Mouse (Mus musculus) G1E-ER4 (cell line): ENCODE measurements around the gene Cbfa2t2. TPM values are rescaled to one million over a fixed set of nuclear protein-coding genes. Genes with fewer than 3 reads are reported as not detected.

ENCODE experiments used
- GATA1 ChIP-seq: IDR thresholded peaks from one replicate; pipeline ENCODE4 v1.8.0; 2012; ENCODE audit warnings: low read length, inconsistent platforms
- polyA plus RNA-seq: library from polyadenylated mRNA; stranded (reverse); fragments of >175 nt; gene quantifications from 2 replicates; pipeline ENCODE4 v1.2.3, GENCODE M21; 2012

Cbfa2t2 gene
- polyA plus RNA-seq, 1 experiment: 8.8 TPM

DNA sequence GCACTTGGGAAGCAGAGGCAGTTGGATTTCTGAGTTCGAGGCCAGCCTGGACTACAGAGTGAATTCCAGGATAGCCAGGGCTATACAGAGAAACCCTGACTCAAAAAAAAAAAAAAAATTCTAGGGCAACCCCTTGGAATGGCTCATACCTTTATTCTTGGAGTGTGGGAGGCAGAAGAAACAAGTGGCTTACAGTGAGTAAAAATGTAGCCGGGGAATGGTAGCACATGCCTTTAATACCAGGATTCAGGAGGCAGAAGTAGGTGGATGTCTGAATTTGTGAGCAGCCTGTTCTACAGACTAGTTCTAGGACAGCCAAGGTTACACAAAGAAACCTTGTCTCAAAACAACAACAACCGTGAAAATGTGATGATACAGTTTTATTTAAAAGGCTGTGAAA lies 64.5 kb downstream of the Cbfa2t2 start:
- no peak for TF ChIP-seq GATA1

- TF ChIP-seq GATA1: no peak
Measured at GRCm38 (mm10) chr2:154507076-154507475, 70.8 kb downstream of the Cbfa2t2 start.

GRCm38 (mm10) chr2:154507566-154508283 lies 71.4 kb downstream of the Cbfa2t2 start:
- no peak for TF ChIP-seq GATA1

DNA sequence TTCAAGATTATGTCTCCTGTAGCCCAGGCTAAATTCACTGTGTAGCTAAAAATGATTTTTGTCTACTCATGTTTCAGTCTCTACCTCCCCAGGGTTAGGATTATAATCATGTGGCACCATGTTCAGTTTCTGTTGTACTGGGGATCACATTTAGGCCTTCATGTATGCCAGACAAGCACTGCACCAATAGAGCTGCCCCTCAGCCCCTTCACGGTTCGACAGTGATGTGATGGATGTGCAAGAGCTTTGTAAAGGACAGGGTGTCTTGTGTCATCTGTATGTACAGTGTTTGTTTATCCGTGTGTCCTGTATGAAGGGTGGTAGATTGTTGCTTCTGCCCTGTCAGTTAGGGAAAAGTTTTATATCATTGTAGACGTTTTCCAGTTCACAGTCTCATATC lies 72.2 kb downstream of the Cbfa2t2 start:
- no peak for TF ChIP-seq GATA1

GRCm38 (mm10) chr2:154510141-154510540 lies 73.9 kb downstream of the Cbfa2t2 start:
- TF ChIP-seq GATA1: no peak

GRCm38 (mm10) chr2:154516944-154517343 lies 80.7 kb downstream of the Cbfa2t2 start:
- TF ChIP-seq GATA1: no peak

- no peak for TF ChIP-seq GATA1
Measured at GRCm38 (mm10) chr2:154517424-154517823, 81.1 kb downstream of the Cbfa2t2 start.

GRCm38 (mm10) chr2:154521449-154521848 lies 85.2 kb downstream of the Cbfa2t2 start:
- TF ChIP-seq GATA1: no peak

DNA sequence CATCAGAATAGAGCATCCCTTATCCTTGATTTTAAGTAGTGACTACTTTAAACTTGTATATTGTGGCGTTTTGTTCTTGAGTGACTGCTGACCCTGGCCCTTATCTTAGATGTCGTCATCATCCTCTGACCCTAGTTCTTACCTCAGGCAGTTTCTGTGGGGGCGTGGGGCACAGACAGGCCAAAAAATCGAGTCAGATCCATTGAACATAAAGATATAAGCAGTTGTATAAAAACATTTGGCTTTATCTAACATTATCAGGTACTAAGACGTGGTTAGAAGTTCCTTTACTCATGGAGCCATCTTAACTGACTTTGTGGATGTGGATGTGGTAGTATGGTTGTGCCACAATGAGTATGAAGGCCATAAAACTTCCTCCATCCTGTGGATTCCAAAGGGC lies 86.1 kb downstream of the Cbfa2t2 start:
- no peak for TF ChIP-seq GATA1

DNA sequence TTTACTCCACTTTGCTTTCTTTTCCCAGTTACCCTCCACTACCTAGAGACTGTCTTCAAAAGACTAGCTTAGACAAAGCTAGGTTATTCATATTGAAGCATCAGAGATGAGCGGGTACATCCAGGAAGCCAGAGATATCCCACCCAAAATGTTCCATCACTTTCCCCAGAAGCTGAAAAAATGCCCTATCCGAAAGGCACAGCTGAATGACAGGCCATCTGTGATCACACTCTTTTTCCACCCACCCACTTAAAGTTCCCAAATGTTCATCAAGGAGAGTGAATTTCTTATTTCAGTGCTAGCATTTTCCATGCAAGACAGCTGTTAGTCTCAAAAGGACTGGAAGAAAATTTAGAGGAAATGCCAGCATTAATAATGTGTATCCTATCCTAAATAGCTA lies 89.0 kb downstream of the Cbfa2t2 start:
- no peak for TF ChIP-seq GATA1

DNA sequence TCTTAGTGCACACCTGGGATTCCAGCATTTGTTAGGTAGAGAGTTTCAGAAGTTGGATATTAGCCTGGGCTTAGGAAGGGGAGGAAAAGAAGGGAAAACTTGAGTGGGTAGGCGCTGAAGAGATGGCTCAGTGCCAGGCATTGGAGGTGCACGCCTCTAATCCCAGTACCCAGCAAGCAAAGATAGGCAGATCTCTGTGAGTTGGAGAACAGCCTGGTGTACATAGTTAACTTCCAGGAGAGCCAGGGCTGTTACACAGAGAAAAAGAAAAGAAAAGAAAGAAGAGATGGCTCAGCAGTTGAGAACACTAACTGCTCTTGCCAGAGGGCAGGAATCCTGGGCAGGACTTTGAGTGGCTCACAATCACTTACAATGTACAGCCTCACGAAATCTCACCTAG lies 90.2 kb downstream of the Cbfa2t2 start:
- TF ChIP-seq GATA1: no peak

DNA sequence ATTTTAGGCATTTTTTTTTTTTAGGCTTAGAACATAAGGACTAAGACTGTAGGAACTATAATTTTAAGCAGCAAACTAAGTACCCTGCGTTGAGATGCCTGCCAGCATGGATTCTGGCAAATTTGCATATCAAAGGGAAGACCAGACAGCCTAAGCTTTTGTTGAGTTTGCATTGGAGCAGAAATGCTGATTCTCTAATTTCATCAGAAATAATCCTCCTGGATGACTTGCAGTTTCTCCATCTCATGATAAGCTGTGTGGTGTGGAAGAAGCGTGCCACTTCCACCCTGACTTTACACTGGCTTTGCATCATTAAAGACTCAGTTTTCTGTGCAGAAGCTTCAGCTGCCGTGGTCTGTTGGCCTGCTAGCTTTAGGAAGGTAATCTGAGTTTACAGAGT lies 96.6 kb downstream of the Cbfa2t2 start:
- TF ChIP-seq GATA1: no peak

- TF ChIP-seq GATA1: no peak
Measured at GRCm38 (mm10) chr2:154534704-154535270, 98.5 kb downstream of the Cbfa2t2 start.

GRCm38 (mm10) chr2:154538310-154538709 lies 102.0 kb downstream of the Cbfa2t2 start:
- no peak for TF ChIP-seq GATA1

DNA sequence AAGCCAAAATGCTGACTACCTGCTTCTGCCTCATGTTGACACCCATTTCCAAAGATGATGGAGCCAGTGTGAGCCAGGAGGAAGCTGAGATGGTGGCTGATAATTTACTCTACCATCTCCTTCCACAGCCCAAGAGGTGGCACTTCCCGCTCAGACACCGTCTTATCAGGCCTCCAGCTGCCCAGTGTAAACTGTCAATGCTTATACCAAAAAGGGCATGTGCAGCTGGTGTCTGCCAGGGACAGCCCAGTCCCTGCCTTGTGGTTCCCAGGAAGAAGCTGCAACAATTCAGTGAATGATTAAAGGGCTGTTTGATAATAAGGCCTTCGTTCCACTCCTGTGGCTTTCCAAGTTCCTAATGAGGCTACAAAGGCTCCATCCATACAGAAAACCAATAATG lies 102.4 kb downstream of the Cbfa2t2 start:
- TF ChIP-seq GATA1: no peak

- TF ChIP-seq GATA1: no peak
Measured at GRCm38 (mm10) chr2:154539720-154540119, 103.4 kb downstream of the Cbfa2t2 start.

DNA sequence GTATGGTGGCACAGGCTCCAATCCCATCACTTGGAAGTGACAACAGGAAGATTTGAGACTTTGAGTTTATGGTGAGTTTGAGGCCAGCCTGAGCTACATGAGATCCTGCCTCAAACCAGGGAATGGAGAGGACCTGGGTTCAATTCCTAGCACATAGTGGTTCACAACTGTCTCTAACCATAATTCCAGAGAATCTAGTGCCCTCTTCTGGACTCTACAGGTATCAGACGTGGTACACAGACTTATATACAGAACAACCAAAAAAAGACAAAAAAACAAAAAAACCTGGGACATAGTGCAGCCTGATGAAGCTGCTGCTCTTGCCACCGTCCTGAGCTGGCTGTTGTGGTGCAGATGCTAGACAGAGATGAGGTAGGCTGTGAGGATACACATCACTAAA lies 105.3 kb downstream of the Cbfa2t2 start:
- no peak for TF ChIP-seq GATA1
